Mouse (Mus musculus) heart, embryonic 14.5 days (tissue): ENCODE data around the gene Suclg2. TPM values are rescaled to one million over a fixed set of nuclear protein-coding genes. Genes with fewer than 3 reads are reported as not detected.

Source experiments
- ATAC-seq: fragments of 200-750 bp; cut with Nextera tagmentation; 2 replicates; pipeline ENCODE4 v1.8.0; 2017; ENCODE audit warnings: low read depth, moderate TSS enrichment; ENCODE audit not compliant: insufficient number of reproducible peaks, insufficient read depth, low FRiP score
- H3K27ac ChIP-seq, 2 experiments: fragments of 200-500 bp in 1 of 2; fragments of 300-500 bp in 1 of 2; sonication (generic) in 1 of 2; replicated peaks in 1 of 2; 2 replicates each; pipeline ENCODE4 v1.5.1; 2012 to 2014; ENCODE audit warnings: low read depth in 2 of 2, low read length in 2 of 2, control low read depth in 1 of 2, mild to moderate bottlenecking in 1 of 2, mixed read lengths in 1 of 2; ENCODE audit not compliant: control insufficient read depth in 1 of 2, insufficient read depth in 1 of 2
- H3K27me3 ChIP-seq: fragments of 300-500 bp; sonication (generic); 2 replicates; pipeline ENCODE4 v1.6.1; 2014; ENCODE audit warnings: mild to moderate bottlenecking, low read length, control low read depth; ENCODE audit not compliant: control insufficient read depth, insufficient read depth
- H3K36me3 ChIP-seq: fragments of 300-500 bp; sonication (generic); 2 replicates; pipeline ENCODE4 v1.6.1; 2014; ENCODE audit warnings: mild to moderate bottlenecking, control low read depth, low read length, mixed read lengths; ENCODE audit not compliant: control insufficient read depth, insufficient read depth
- H3K4me1 ChIP-seq, 2 experiments: fragments of 200-500 bp in 1 of 2; fragments of 300-500 bp in 1 of 2; sonication (generic) in 1 of 2; 2 replicates each; pipeline ENCODE4 v1.6.1; 2012 to 2014; ENCODE audit warnings: low read length in 2 of 2, control low read depth in 1 of 2, mixed read lengths in 1 of 2; ENCODE audit not compliant: control insufficient read depth in 2 of 2, insufficient read depth in 2 of 2
- H3K4me2 ChIP-seq: fragments of 300-500 bp; sonication (generic); 2 replicates; pipeline ENCODE4 v1.6.1; 2014; ENCODE audit warnings: mild to moderate bottlenecking, low read length
- H3K4me3 ChIP-seq, 2 experiments: fragments of 200-500 bp in 1 of 2; fragments of 300-500 bp in 1 of 2; sonication (generic) in 1 of 2; 2 replicates each; pipeline ENCODE4 v1.5.1; 2012 to 2014; ENCODE audit warnings: low read length in 2 of 2, mild to moderate bottlenecking in 2 of 2, control low read depth in 1 of 2, low read depth in 1 of 2, moderate library complexity in 1 of 2; ENCODE audit not compliant: control insufficient read depth in 1 of 2, insufficient read depth in 1 of 2
- H3K9ac ChIP-seq: fragments of 300-500 bp; sonication (generic); 2 replicates; pipeline ENCODE4 v1.6.1; 2014; ENCODE audit warnings: mild to moderate bottlenecking, low read length
- H3K9me3 ChIP-seq: fragments of 300-500 bp; sonication (generic); 2 replicates; pipeline ENCODE4 v1.6.1; 2016; ENCODE audit warnings: low read length, control low read depth; ENCODE audit not compliant: control insufficient read depth
- WGBS: fragments of 180-500 bp; shearing (Covaris S2); extraction: QIAGEN DNeasy Blood & Tissue Kit; methylation state at CpG from one replicate; pipeline ENCODE4 v1.1.7; 2014; 5-methylcytosine and 5-hydroxymethylcytosine counted together
- polyA plus RNA-seq: library from polyadenylated mRNA; unstranded; fragments of >200 nt; fragmentation: Nextera tagmentation; extraction: Ambion mirVana; gene quantifications from 2 replicates; pipeline ENCODE4 v1.2.1, GENCODE M21; 2014

Gene Suclg2
- polyA plus RNA-seq, 1 experiment from 2014 or later: 112 TPM

GRCm38 (mm10) chr6:95651391-95651876 lies 67.2 kb downstream of the Suclg2 start:
- peaks cover 6% of the 10 kb centered on the region for H3K36me3 ChIP-seq
- peaks cover 5 to 7% of the 10 kb centered on the region in 2 experiments; a peak in 3 of 4 replicates for H3K4me1 ChIP-seq
- H3K4me2 ChIP-seq: no peak overlapping the region
- H3K4me3 ChIP-seq: no peak overlapping the region
- H3K9ac ChIP-seq: no peak overlapping the region
- WGBS: 59% methylated on average over 6 of the region's 6 CpGs
- no peak overlapping the region for H3K27ac ChIP-seq
- no peak for ATAC-seq
- no peaks in the 10 kb centered on the region for H3K27me3 ChIP-seq
- H3K9me3 ChIP-seq: no peaks in the 10 kb centered on the region

GRCm38 (mm10) chr6:95650082-95650722 lies 68.4 kb downstream of the Suclg2 start:
- no peak overlapping the region for H3K9ac ChIP-seq
- ATAC-seq: no peak
- H3K27ac ChIP-seq: peak overlapping the region in 1 of 2 experiments; percentile 29; a peak in 1 of 4 replicates
- H3K36me3 ChIP-seq: peaks cover 6% of the 10 kb centered on the region
- H3K4me2 ChIP-seq: no peak overlapping the region
- no peaks in the 10 kb centered on the region for H3K27me3 ChIP-seq
- H3K4me3 ChIP-seq: no peak overlapping the region
- peaks cover 5 to 7% of the 10 kb centered on the region in 2 experiments; a peak in 3 of 4 replicates for H3K4me1 ChIP-seq
- 61% methylated on average over 13 of the region's 13 CpGs for WGBS
- H3K9me3 ChIP-seq: no peaks in the 10 kb centered on the region

GRCm38 (mm10) chr6:95649123-95649663 lies 69.4 kb downstream of the Suclg2 start:
- ATAC-seq: no peak
- 47% methylated on average over 10 of the region's 10 CpGs for WGBS
- H3K4me2 ChIP-seq: no peak overlapping the region
- H3K27me3 ChIP-seq: no peaks in the 10 kb centered on the region
- H3K9ac ChIP-seq: no peak overlapping the region
- H3K4me1 ChIP-seq: peaks cover 5 to 7% of the 10 kb centered on the region in 2 experiments; a peak in 3 of 4 replicates
- no peak overlapping the region for H3K27ac ChIP-seq
- no peak overlapping the region for H3K4me3 ChIP-seq
- peaks cover 5% of the 10 kb centered on the region for H3K36me3 ChIP-seq
- H3K9me3 ChIP-seq: no peaks in the 10 kb centered on the region

- no peak overlapping the region for H3K4me3 ChIP-seq
- no peak overlapping the region for H3K27ac ChIP-seq
- ATAC-seq: no peak
- H3K9ac ChIP-seq: no peak overlapping the region
- H3K9me3 ChIP-seq: no peaks in the 10 kb centered on the region
- no peaks in the 10 kb centered on the region for H3K27me3 ChIP-seq
- H3K4me2 ChIP-seq: no peak overlapping the region
- H3K4me1 ChIP-seq: peaks cover 0 to 5% of the 10 kb centered on the region in 2 experiments; a peak in 1 of 4 replicates
- 91% methylated on average over 2 of the region's 2 CpGs for WGBS
- H3K36me3 ChIP-seq: no peaks in the 10 kb centered on the region
Observed at GRCm38 (mm10) chr6:95637416-95637815, 81.2 kb downstream of the Suclg2 start.

GRCm38 (mm10) chr6:95635411-95635810 lies 83.2 kb downstream of the Suclg2 start:
- H3K4me1 ChIP-seq: peaks cover 0 to 5% of the 10 kb centered on the region in 2 experiments; a peak in 1 of 4 replicates
- no peaks in the 10 kb centered on the region for H3K27me3 ChIP-seq
- H3K36me3 ChIP-seq: no peaks in the 10 kb centered on the region
- H3K27ac ChIP-seq: no peak overlapping the region
- H3K4me3 ChIP-seq: no peak overlapping the region
- 60% methylated on average over 2 of the region's 2 CpGs for WGBS
- H3K4me2 ChIP-seq: no peak overlapping the region
- no peak overlapping the region for H3K9ac ChIP-seq
- no peak for ATAC-seq
- H3K9me3 ChIP-seq: no peaks in the 10 kb centered on the region

- WGBS: 88% methylated on average over 7 of the region's 7 CpGs
Observed at GRCm38 (mm10) chr6:95629071-95629470, 89.5 kb downstream of the Suclg2 start.

GRCm38 (mm10) chr6:95621821-95622220 lies 96.8 kb downstream of the Suclg2 start:
- no peak for ATAC-seq
- Histone ChIP-seq H3K4me3 (no peak overlapping the region), H3K4me1 (0 out of 4 replicates have a peak, but pooled peaks cover 0 to 5% of the 10 kb centered on the region in 2 experiments), H3K27me3 (no peaks in the 10 kb centered on the region), H3K4me2 (no peak overlapping the region), H3K9ac (no peak overlapping the region), H3K36me3 (no peaks in the 10 kb centered on the region), H3K27ac (no peak overlapping the region), H3K9me3 (no peaks in the 10 kb centered on the region)
- 75% methylated on average over 2 of the region's 2 CpGs for WGBS

More at GRCm38 (mm10) chr6:95629071-95629470, 89.5 kb downstream of the Suclg2 start:
- Histone ChIP-seq H3K27me3 (no peaks in the 10 kb centered on the region), H3K27ac (no peak overlapping the region), H3K9ac (no peak overlapping the region), H3K4me2 (no peak overlapping the region), H3K9me3 (no peaks in the 10 kb centered on the region), H3K4me1 (no peaks in the 10 kb centered on the region), H3K4me3 (no peak overlapping the region), H3K36me3 (no peaks in the 10 kb centered on the region)
- ATAC-seq: no peak
